9 mouse cellular contexts compared by ENCODE assay signal in genomic region chr2:157989946-157990345, GRCm38 (mm10). TPM values are rescaled to one million over a fixed set of nuclear protein-coding genes. Genes with fewer than 3 reads are reported as not detected.
A peak's percentile ranks its signal among the peaks of the same experiment; 100 is the strongest.
DNase-seq lines count a peak whose midpoint lies in the region; ATAC-seq and TF ChIP-seq lines count a peak whose summit lies in the region.
"Had no signal": no experiment of that assay in that cellular context is flagged by ENCODE, and none has a peak within 500 bp of the region (broad histone marks: within the 10 kb centered on the region; RNA-seq: fewer than 3 reads in every experiment).

No protein-coding gene starts in this region.

- H3K36me3 ChIP-seq in kidney, embryonic 16.5 days (ENCODE audit: insufficient read depth, low read length), result peaks cover 30% of the 10 kb centered on the region
- peaks cover 9% of the 10 kb centered on the region for H3K36me3 ChIP-seq in ES-Bruce4 (ENCODE audit: control insufficient read depth, insufficient read depth, low read length, poor library complexity, severe bottlenecking)

- intact Hi-C loops in heart, postnatal 25 days (cut with DNase I), result loop anchor here (1.0 to 5.0 kb wide), 2 partner anchors 355 to 383 kb away; no protein-coding TSS in a partner anchor

- peak; percentile 6 for DNase-seq in kidney, adult 11 months
- DNase-seq in 416B (ENCODE audit: low read depth), result peak; percentile 33
- peak; percentile 10 to 30 for DNase-seq in kidney, postnatal 36 days
- DNase-seq in ovary, postnatal 14 days (ENCODE audit: low spot score), result no peak
- DNase-seq in heart, postnatal 25 days (ENCODE audit: low spot score), result no peak
- DNase-seq: cerebellum, adult 8-10 months had no signal

- no peak for TF ChIP-seq EP300 in ES-Bruce4 (IDR thresholded peaks at IDR 0.05; ENCODE audit: insufficient read depth, low read depth, low read length)

- no peak for TF ChIP-seq POLR2A in ES-Bruce4 (IDR thresholded peaks at IDR 0.05; ENCODE audit: insufficient read depth, low read length)

- H3K4me3 ChIP-seq in kidney, embryonic 16.5 days (ENCODE audit: low read length), result no peak overlapping the region
- no peak overlapping the region for H3K4me3 ChIP-seq in ES-Bruce4 (ENCODE audit: low read depth, low read length)
- H3K4me3 ChIP-seq: limb, embryonic 12.5 days had no signal

- peak; percentile 29 for TF ChIP-seq CTCF in ES-Bruce4 (IDR thresholded peaks at IDR 0.05; ENCODE audit: low read depth, low read length)

- H3K27ac ChIP-seq in kidney, embryonic 16.5 days (ENCODE audit: low read length), result no peak overlapping the region
- no peak overlapping the region for H3K27ac ChIP-seq in ES-Bruce4 (ENCODE audit: insufficient read depth, low read length)
- H3K27ac ChIP-seq: limb, embryonic 12.5 days had no signal

- H3K9ac ChIP-seq in kidney, embryonic 16.5 days (replicated peaks; ENCODE audit: low read length), result no peak overlapping the region
- H3K9ac ChIP-seq in ES-Bruce4 (ENCODE audit: low read depth, poor library complexity, severe bottlenecking), result no peak overlapping the region
- H3K9ac ChIP-seq: limb, embryonic 12.5 days had no signal

- no peaks in the 10 kb centered on the region for H3K9me3 ChIP-seq in kidney, embryonic 16.5 days (ENCODE audit: low read length)
- H3K9me3 ChIP-seq in ES-Bruce4 (replicated peaks; ENCODE audit: control insufficient read depth, insufficient read depth, low read length, poor library complexity, severe bottlenecking), result no peaks in the 10 kb centered on the region
- H3K9me3 ChIP-seq: limb, embryonic 12.5 days had no signal

- no peak overlapping the region for H3K4me2 ChIP-seq in kidney, embryonic 16.5 days (replicated peaks; ENCODE audit: low read depth, low read length)
- H3K4me2 ChIP-seq: limb, embryonic 12.5 days had no signal

- peaks cover 6% of the 10 kb centered on the region; the same call in 1 of the 2 replicates for H3K4me1 ChIP-seq in kidney, embryonic 16.5 days (ENCODE audit: insufficient read depth, low read length)
- no peaks in the 10 kb centered on the region for H3K4me1 ChIP-seq in ES-Bruce4 (ENCODE audit: control insufficient read depth, insufficient read depth, low read length)
- H3K4me1 ChIP-seq: limb, embryonic 12.5 days had no signal

- ATAC-seq in kidney, embryonic 16.5 days (ENCODE audit: low FRiP score, low TSS enrichment), result no peak

- H3K27me3 ChIP-seq in kidney, embryonic 16.5 days (ENCODE audit: insufficient read depth, low read length), result no peaks in the 10 kb centered on the region
- H3K27me3 ChIP-seq in ES-Bruce4 (ENCODE audit: control insufficient read depth, insufficient read depth, low read length, poor library complexity, severe bottlenecking), result no peaks in the 10 kb centered on the region
- H3K27me3 ChIP-seq: limb, embryonic 12.5 days had no signal

- 37% methylated on average over 2 of the region's 2 CpGs for WGBS in kidney, embryonic 16.5 days

RNA-seq across cellular contexts. Expression of gene Tti1, which starts 38.3 kb away (rescaled TPM):
- polyA plus RNA-seq in kidney, embryonic 16.5 days (2015; fragmentation: Nextera tagmentation; extraction: Ambion mirVana), result 30.1 and 33.6 TPM in 2 replicates
- polyA plus RNA-seq in ES-Bruce4 (2011; ENCODE audit: insufficient read depth, insufficient read length, low read depth, missing spikeins), result 44.6 and 48.5 TPM in 2 replicates
- total RNA-seq in heart, postnatal 25 days (2021), result 10 to 100 TPM; 22.1 to 25.2 TPM

RNA-seq across cellular contexts. Expression of gene Rprd1b, which starts 38.4 kb away (rescaled TPM):
- 44.1 and 49.3 TPM in 2 replicates for polyA plus RNA-seq in kidney, embryonic 16.5 days (2015; fragmentation: Nextera tagmentation; extraction: Ambion mirVana)
- polyA plus RNA-seq in ES-Bruce4 (2011; ENCODE audit: insufficient read depth, insufficient read length, low read depth, missing spikeins), result 17.4 and 18.6 TPM in 2 replicates
- total RNA-seq in heart, postnatal 25 days (2021), result 10 to 100 TPM; 25.5 to 29.4 TPM

Comparison
In these comparisons a context has a peak if more than half of its experiments do, and no peak if none do; other contexts are left out.
1. DNase-seq: peak in kidney, adult 11 months (single experiment), 416B (single experiment) and kidney, postnatal 36 days (2 of 2); none in ovary, postnatal 14 days (single experiment) and heart, postnatal 25 days (single experiment).